Mouse (Mus musculus) midbrain, postnatal 0 days (tissue): ENCODE data around the gene Gpr176. TPM values are rescaled to one million over a fixed set of nuclear protein-coding genes. Genes with fewer than 3 reads are reported as not detected.

Experiments
- ATAC-seq: fragments of 200-750 bp; cut with Nextera tagmentation; 2 replicates; pipeline ENCODE4 v1.8.0; 2017; ENCODE audit warnings: moderate number of reproducible peaks, mild to moderate bottlenecking, moderate TSS enrichment, moderate library complexity; ENCODE audit not compliant: low FRiP score
- DNase-seq: peaks from one replicate; pipeline ENCODE4 v3.0.0-alpha.2; 2015; ENCODE audit warnings: low spot score
- H3K27ac ChIP-seq: fragments of 300-500 bp; sonication (generic); 2 replicates; pipeline ENCODE4 v1.5.1; 2014; ENCODE audit warnings: low read depth, mild to moderate bottlenecking, low read length, mixed read lengths
- H3K27me3 ChIP-seq: fragments of 300-500 bp; sonication (generic); 2 replicates; pipeline ENCODE4 v1.6.1; 2014; ENCODE audit warnings: low read length, control low read depth, mixed read lengths; ENCODE audit not compliant: insufficient read depth
- H3K36me3 ChIP-seq: fragments of 300-500 bp; sonication (generic); 2 replicates; pipeline ENCODE4 v1.6.1; 2014; ENCODE audit warnings: low read length, control low read depth, mixed read lengths; ENCODE audit not compliant: insufficient read depth
- H3K4me1 ChIP-seq: fragments of 300-500 bp; sonication (generic); 2 replicates; pipeline ENCODE4 v1.6.1; 2014; ENCODE audit warnings: mild to moderate bottlenecking, control low read depth, antibody characterized with exemption, low read length, mixed read lengths; ENCODE audit not compliant: insufficient read depth
- H3K4me2 ChIP-seq: fragments of 300-500 bp; sonication (generic); 2 replicates; pipeline ENCODE4 v1.6.1; 2014; ENCODE audit warnings: low read depth, mild to moderate bottlenecking, low read length, mixed read lengths; ENCODE audit not compliant: poor library complexity, severe bottlenecking
- H3K4me3 ChIP-seq: fragments of 300-500 bp; sonication (generic); 2 replicates; pipeline ENCODE4 v1.5.1; 2014; ENCODE audit warnings: low read depth, mild to moderate bottlenecking, low read length, moderate library complexity
- H3K9ac ChIP-seq: fragments of 300-500 bp; sonication (generic); replicated peaks from 2 replicates; pipeline ENCODE4 v1.6.1; 2014; ENCODE audit warnings: mild to moderate bottlenecking, low read length, moderate library complexity, mixed read lengths; ENCODE audit not compliant: poor library complexity, severe bottlenecking
- H3K9me3 ChIP-seq: fragments of 300-500 bp; sonication (generic); 2 replicates; pipeline ENCODE4 v1.6.1; 2016; ENCODE audit warnings: low read length, control low read depth
- CTCF ChIP-seq: IDR thresholded peaks from 2 replicates; pipeline ENCODE4 v1.5.1; 2016; ENCODE audit warnings: antibody characterized with exemption, mild to moderate bottlenecking
- WGBS: fragments of 180-500 bp; shearing (Covaris S2); extraction: QIAGEN DNeasy Blood & Tissue Kit; methylation state at CpG from one replicate; pipeline ENCODE4 v1.1.7; 2014; 5-methylcytosine and 5-hydroxymethylcytosine counted together
- polyA plus RNA-seq: library from polyadenylated mRNA; unstranded; fragments of >200 nt; fragmentation: Nextera tagmentation; extraction: Ambion mirVana; gene quantifications from 2 replicates; pipeline ENCODE4 v1.2.1, GENCODE M21; 2015
- total RNA-seq: library from RNA; depleted of rRNA; stranded (reverse); fragments of >200 nt; gene quantifications from 2 replicates; pipeline ENCODE4 v1.2.3, GENCODE M21; 2014

Gpr176 gene
- total and polyA plus RNA-seq, 2 experiments from 2014 or later = 9.0 to 15.1 TPM

DNA sequence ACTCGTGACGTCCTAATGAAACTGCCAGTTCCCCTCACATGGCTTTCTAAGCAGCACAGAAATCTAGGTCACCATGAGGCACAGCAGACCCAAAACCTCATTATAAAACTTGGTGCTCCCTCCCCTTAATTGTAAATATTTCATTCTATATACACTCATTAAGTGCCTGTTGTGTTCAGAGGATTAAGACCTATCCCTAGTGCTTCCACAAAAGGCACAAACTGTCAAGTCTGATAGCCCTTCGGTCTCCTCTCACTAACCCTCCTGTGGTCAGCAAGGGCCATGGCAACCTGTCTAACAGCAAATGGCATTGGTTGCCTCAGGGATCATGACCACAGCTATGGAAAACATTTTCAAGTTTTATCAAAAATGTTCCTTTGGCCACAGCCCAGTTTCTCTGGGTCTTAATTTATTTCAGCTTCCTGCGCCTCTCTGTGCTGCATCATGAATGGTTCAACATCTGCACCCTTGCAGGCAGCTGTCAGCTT is 19.3 kb downstream of the Gpr176 start:
- H3K9ac ChIP-seq = no peak overlapping the region
- H3K27me3 ChIP-seq = no peaks in the 10 kb centered on the region
- TF ChIP-seq CTCF = no peak; the same call in 1 of the 2 replicates
- H3K4me1 ChIP-seq = peaks cover 2% of the 10 kb centered on the region; the same call in 1 of the 2 replicates
- DNase-seq (no peak), ATAC-seq (peak; percentile 31; the same call in 1 of the 2 replicates)
- no peaks in the 10 kb centered on the region for H3K36me3 ChIP-seq
- 37% methylated on average over 4 of the region's 4 CpGs for WGBS
- H3K4me3 ChIP-seq = no peak overlapping the region
- H3K27ac ChIP-seq = no peak overlapping the region
- H3K9me3 ChIP-seq = no peaks in the 10 kb centered on the region
- no peak overlapping the region for H3K4me2 ChIP-seq

DNA sequence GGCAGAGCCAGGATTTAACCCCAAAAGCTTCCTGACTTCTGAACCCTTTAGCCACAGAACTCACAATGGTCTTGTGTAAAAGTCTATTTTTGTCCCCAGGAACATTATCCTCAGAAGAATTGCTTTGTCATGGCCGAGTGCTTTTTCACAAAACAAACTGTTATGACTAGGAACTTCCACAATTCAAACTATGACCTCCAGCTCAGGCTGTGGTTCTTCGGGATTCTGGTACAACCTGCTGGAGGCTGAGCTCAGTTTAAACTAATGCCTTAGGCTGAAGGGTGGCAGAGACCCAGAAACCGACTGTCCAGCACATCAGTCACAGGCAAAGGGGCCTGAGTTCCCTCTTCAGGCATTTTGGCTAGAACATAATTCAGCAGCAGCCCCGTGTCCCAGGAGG is 19.7 kb downstream of the Gpr176 start:
- TF ChIP-seq CTCF = no peak
- no peaks in the 10 kb centered on the region for H3K9me3 ChIP-seq
- ATAC-seq (no peak), DNase-seq (no peak)
- no peak overlapping the region for H3K27ac ChIP-seq
- peaks cover 2% of the 10 kb centered on the region; the same call in 1 of the 2 replicates for H3K4me1 ChIP-seq
- no peaks in the 10 kb centered on the region for H3K36me3 ChIP-seq
- H3K9ac ChIP-seq = no peak overlapping the region
- H3K4me3 ChIP-seq = no peak overlapping the region
- 26% methylated on average over 4 of the region's 4 CpGs for WGBS
- no peaks in the 10 kb centered on the region for H3K27me3 ChIP-seq
- H3K4me2 ChIP-seq = no peak overlapping the region

DNA sequence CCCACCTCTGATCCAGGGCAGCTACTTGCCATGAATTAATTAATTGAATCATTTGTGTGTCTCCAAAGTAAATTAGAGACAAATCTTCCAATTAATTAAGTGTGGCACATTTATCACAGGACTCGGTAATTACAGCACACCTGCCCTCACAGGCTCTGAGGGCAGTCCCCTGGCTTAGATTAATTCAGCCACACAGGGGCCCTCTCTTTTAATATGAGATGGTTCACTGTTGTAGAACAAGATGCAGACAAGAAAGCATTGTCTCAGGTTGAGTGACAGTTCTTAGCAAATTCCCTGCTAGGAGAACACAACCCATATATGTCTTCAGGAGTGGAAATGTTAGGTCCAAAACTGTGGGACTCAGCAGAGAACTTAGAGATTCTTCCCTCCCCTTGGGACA is 27.7 kb downstream of the Gpr176 start:
- DNase-seq = no peak
- 33% methylated on average over 1 of the region's 1 CpGs for WGBS
- H3K9me3 ChIP-seq = no peaks in the 10 kb centered on the region
- H3K27ac ChIP-seq = no peak overlapping the region
- H3K4me1 ChIP-seq = no peaks in the 10 kb centered on the region
- H3K4me3 ChIP-seq = no peak overlapping the region
- no peaks in the 10 kb centered on the region for H3K27me3 ChIP-seq
- TF ChIP-seq CTCF = no peak
- ATAC-seq = no peak
- H3K36me3 ChIP-seq = no peaks in the 10 kb centered on the region
- no peak overlapping the region for H3K4me2 ChIP-seq
- H3K9ac ChIP-seq = no peak overlapping the region

DNA sequence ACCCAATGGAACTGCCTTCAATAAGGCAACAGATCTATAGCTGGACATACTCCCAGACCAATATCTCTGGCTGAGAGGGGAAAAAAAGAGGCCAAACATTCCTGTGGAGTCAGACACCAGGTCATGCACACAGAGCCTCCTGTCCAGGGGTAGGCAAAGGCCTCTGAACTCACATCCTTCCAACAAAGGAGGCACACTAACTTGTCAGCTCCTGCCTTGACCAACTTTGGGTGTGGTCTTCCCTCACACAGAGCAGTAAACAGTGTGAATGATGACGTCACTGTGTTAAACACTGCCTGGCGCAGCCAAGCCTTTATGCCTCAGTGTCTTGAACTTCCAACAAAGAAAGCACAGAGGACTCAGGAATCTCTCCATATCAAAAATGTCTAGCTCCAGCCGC is 29.3 kb downstream of the Gpr176 start:
- Histone ChIP-seq H3K27ac (no peak overlapping the region), H3K4me2 (no peak overlapping the region), H3K9ac (no peak overlapping the region), H3K4me1 (no peaks in the 10 kb centered on the region), H3K27me3 (no peaks in the 10 kb centered on the region), H3K4me3 (no peak overlapping the region), H3K36me3 (no peaks in the 10 kb centered on the region), H3K9me3 (no peaks in the 10 kb centered on the region)
- ATAC-seq (no peak), DNase-seq (no peak)
- 86% methylated on average over 3 of the region's 3 CpGs for WGBS
- no peak for TF ChIP-seq CTCF

DNA sequence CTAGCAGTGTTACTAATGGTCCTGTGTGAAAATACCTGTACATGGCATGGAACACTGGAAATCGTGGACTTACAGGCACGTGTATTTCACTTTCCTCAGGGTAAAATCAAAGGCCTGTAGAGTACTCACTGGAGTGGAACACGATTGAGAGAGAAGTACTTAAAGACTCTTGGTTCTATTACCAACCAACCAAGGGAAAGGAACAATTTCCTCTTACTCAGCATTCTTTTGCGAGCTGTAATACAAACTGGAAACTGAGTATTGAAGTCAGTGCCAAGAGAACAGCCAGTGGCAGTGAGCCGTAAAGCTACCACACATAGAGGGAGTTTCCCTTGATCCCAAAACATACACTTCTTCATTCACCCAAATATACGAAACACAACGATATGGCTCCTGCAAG is 31.9 kb downstream of the Gpr176 start:
- no peak for ATAC-seq
- 84% methylated on average over 7 of the region's 7 CpGs for WGBS
- no peak for TF ChIP-seq CTCF

DNA sequence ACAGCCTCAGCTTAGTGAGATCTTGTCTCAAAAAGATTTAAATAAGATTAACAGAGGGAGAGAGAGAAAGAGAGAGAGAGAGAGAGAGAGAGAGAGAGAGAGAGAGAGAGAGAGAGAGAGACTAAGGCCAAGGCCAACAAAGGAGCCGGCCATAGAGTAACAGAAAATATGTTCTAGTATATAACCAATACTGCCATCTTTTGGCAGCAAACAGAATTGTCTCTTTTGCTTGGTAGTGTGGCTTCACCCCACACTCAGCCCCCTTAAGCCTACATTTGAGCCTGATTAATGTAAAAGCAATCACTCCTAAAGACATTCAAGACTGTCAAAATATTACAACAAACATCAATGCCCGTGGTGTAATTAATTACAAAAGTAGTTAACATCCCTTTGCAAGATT is 37.1 kb downstream of the Gpr176 start:
- Histone ChIP-seq H3K4me2 (no peak overlapping the region), H3K9ac (no peak overlapping the region), H3K27ac (no peak overlapping the region), H3K36me3 (no peaks in the 10 kb centered on the region), H3K4me1 (no peaks in the 10 kb centered on the region), H3K9me3 (no peaks in the 10 kb centered on the region), H3K27me3 (no peaks in the 10 kb centered on the region), H3K4me3 (no peak overlapping the region)
- TF ChIP-seq CTCF = peak; percentile 45
- DNase-seq (peak; percentile 43), ATAC-seq (no peak)
- 49% methylated on average over 2 of the region's 2 CpGs for WGBS

More for the DNA sequence above, 31.9 kb downstream of the Gpr176 start:
- Histone ChIP-seq H3K9me3 (no peaks in the 10 kb centered on the region), H3K4me1 (no peaks in the 10 kb centered on the region), H3K27me3 (no peaks in the 10 kb centered on the region), H3K9ac (no peak overlapping the region), H3K4me3 (no peak overlapping the region), H3K27ac (no peak overlapping the region), H3K4me2 (no peak overlapping the region), H3K36me3 (no peaks in the 10 kb centered on the region)
- DNase-seq = no peak
